Mouse (Mus musculus): Measurements from ENCODE around the gene Lhfp. TPM values are rescaled to one million over a fixed set of nuclear protein-coding genes. Genes with fewer than 3 reads are reported as not detected.

Gene Lhfp
- polyA plus RNA-seq, 1 experiment = 15.1 TPM

DNA sequence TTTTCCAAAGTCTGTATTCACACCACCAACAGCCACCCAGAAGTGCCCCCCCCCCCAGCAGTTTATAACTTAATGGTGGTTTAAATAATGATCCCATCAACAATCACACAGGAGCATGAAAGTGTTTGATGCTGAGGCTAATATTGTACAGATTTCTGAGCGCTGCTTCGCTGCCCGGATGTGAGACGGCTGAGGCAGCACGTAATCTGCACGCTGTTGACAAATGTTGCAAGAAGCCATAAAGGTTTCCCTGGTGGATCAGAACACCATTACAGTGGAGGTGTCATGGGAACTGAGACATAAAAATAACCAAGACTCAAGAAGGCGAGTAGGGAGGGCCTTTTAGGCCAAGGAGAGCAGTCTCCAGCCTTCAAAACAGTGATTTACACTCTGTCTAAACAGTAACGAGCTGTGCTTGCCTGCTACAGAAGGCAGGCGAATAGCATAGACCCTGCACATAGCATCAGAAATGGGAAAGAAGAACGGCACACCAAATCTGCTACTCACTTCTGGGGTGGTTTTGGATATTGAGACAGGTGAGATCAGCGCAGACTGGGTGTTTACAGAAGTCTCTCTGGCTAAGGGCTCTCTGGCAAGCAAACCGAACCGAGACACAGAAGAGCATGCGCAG is 248.4 kb downstream of the Lhfp start:
- peaks cover 4% of the 10 kb centered on the region for H3K4me1 ChIP-seq (ENCODE audit: control insufficient read depth, insufficient read depth, low read length)
- no peaks in the 10 kb centered on the region for H3K36me3 ChIP-seq (ENCODE audit: control insufficient read depth, insufficient read depth, low read length)
- no peak overlapping the region for H3K27ac ChIP-seq (ENCODE audit: control insufficient read depth, insufficient read depth, low read depth, low read length)
- TF ChIP-seq CTCF (IDR thresholded peaks at IDR 0.05; ENCODE audit: control insufficient read depth, insufficient read depth, insufficient replicate concordance, low read depth, low read length) (no peak), POLR2A (IDR thresholded peaks at IDR 0.05; ENCODE audit: control insufficient read depth, low read depth, low read length) (no peak)
- no peaks in the 10 kb centered on the region for H3K27me3 ChIP-seq (ENCODE audit: control insufficient read depth, insufficient read depth, low read length)
- no peak overlapping the region for H3K4me3 ChIP-seq (ENCODE audit: control insufficient read depth, low read depth, low read length)

DNA sequence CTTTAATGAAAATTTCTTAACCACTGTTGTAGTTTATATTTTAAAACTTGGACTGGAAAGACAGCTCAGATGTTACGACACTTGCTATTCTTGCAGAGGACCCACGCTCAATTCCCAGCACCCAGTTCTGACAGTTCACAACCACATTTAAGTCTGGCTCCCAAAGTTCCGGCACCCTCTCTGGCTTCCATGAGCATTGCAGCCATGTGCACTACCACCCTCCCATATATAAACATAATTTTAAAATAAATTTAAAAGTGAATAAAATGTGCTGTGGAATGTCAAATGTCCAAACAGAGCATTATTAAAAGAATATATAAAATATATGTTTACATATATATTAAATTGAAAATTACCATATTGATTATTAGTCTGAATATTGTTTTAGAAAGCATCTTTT is 249.9 kb downstream of the Lhfp start:
- Histone ChIP-seq H3K27ac (ENCODE audit: control insufficient read depth, insufficient read depth, low read depth, low read length) (no peak overlapping the region), H3K4me3 (ENCODE audit: control insufficient read depth, low read depth, low read length) (no peak overlapping the region), H3K4me1 (ENCODE audit: control insufficient read depth, insufficient read depth, low read length) (peaks cover 4% of the 10 kb centered on the region), H3K36me3 (ENCODE audit: control insufficient read depth, insufficient read depth, low read length) (no peaks in the 10 kb centered on the region), H3K27me3 (ENCODE audit: control insufficient read depth, insufficient read depth, low read length) (no peaks in the 10 kb centered on the region)
- TF ChIP-seq POLR2A (IDR thresholded peaks at IDR 0.05; ENCODE audit: control insufficient read depth, low read depth, low read length) (no peak), CTCF (IDR thresholded peaks at IDR 0.05; ENCODE audit: control insufficient read depth, insufficient read depth, insufficient replicate concordance, low read depth, low read length) (no peak)

DNA sequence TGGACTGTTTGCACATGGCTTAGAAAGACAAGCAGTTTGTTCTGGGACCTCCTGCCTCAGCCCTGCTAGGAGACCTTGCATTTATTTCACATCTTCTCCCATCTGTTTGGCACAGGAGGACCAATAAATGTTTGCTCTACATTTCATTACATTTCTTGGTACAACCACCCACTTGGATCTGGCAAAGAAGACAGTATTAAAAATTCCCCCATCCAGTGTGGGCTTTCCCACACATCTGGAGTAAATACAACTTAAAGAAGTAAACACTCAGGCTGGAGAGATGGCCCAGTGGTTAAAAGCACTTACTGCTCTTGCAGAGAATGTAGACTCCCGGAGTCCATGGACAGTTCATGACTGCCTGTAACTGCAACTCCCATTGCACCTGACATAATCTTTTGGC is 250.6 kb downstream of the Lhfp start:
- TF ChIP-seq POLR2A (IDR thresholded peaks at IDR 0.05; ENCODE audit: control insufficient read depth, low read depth, low read length) (no peak), CTCF (IDR thresholded peaks at IDR 0.05; ENCODE audit: control insufficient read depth, insufficient read depth, insufficient replicate concordance, low read depth, low read length) (no peak)
- Histone ChIP-seq H3K27me3 (ENCODE audit: control insufficient read depth, insufficient read depth, low read length) (no peaks in the 10 kb centered on the region), H3K27ac (ENCODE audit: control insufficient read depth, insufficient read depth, low read depth, low read length) (no peak overlapping the region), H3K36me3 (ENCODE audit: control insufficient read depth, insufficient read depth, low read length) (no peaks in the 10 kb centered on the region), H3K4me3 (ENCODE audit: control insufficient read depth, low read depth, low read length) (no peak overlapping the region), H3K4me1 (ENCODE audit: control insufficient read depth, insufficient read depth, low read length) (peaks cover 4% of the 10 kb centered on the region)

DNA sequence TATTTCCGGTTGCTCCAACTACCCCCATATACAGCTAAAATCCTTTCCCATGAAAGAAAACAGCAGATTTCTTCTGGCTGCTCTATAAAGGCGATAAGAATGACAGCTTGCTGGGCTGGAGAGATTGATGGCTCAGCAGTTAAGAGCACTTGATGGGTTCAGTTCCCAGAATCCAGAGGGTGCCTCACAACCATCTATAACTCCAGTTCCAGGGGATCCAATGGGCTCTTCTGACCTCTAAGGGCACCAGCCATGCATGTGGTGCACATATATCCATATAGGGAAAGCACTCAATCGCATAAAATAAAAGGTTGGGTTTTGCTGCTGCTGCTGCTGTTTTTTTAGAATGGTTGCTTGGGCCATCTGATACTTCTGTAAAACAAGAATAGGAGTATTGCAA is 251.1 kb downstream of the Lhfp start:
- Histone ChIP-seq H3K27ac (ENCODE audit: control insufficient read depth, insufficient read depth, low read depth, low read length) (no peak overlapping the region), H3K4me3 (ENCODE audit: control insufficient read depth, low read depth, low read length) (no peak overlapping the region), H3K27me3 (ENCODE audit: control insufficient read depth, insufficient read depth, low read length) (no peaks in the 10 kb centered on the region), H3K36me3 (ENCODE audit: control insufficient read depth, insufficient read depth, low read length) (no peaks in the 10 kb centered on the region), H3K4me1 (ENCODE audit: control insufficient read depth, insufficient read depth, low read length) (peaks cover 4% of the 10 kb centered on the region)
- no peak for TF ChIP-seq POLR2A (IDR thresholded peaks at IDR 0.05; ENCODE audit: control insufficient read depth, low read depth, low read length)
- TF ChIP-seq CTCF (IDR thresholded peaks at IDR 0.05; ENCODE audit: control insufficient read depth, insufficient read depth, insufficient replicate concordance, low read depth, low read length) = no peak

DNA sequence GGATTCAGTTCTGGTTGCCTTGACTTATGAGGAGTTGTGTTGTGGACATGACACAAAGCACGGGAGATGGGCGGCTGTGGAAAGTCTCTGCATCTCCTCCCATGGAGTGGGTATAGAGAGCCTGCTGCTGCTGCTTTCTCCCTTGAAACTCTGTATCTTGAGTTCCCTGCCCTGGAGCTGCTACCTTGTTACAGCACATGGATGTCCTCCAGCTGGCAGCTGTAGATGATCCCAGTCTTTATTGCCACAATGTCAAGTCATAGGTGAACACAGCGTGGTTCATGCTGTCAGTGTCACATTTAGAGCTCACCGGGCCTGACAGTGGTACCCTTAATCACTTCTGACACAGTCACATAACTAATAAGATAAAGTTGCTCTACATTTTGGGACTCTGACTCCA is 251.7 kb downstream of the Lhfp start:
- Histone ChIP-seq H3K4me1 (ENCODE audit: control insufficient read depth, insufficient read depth, low read length) (peaks cover 4% of the 10 kb centered on the region), H3K36me3 (ENCODE audit: control insufficient read depth, insufficient read depth, low read length) (no peaks in the 10 kb centered on the region), H3K4me3 (ENCODE audit: control insufficient read depth, low read depth, low read length) (no peak overlapping the region), H3K27ac (ENCODE audit: control insufficient read depth, insufficient read depth, low read depth, low read length) (no peak overlapping the region), H3K27me3 (ENCODE audit: control insufficient read depth, insufficient read depth, low read length) (no peaks in the 10 kb centered on the region)
- TF ChIP-seq CTCF (IDR thresholded peaks at IDR 0.05; ENCODE audit: control insufficient read depth, insufficient read depth, insufficient replicate concordance, low read depth, low read length) (no peak), POLR2A (IDR thresholded peaks at IDR 0.05; ENCODE audit: control insufficient read depth, low read depth, low read length) (no peak)

DNA sequence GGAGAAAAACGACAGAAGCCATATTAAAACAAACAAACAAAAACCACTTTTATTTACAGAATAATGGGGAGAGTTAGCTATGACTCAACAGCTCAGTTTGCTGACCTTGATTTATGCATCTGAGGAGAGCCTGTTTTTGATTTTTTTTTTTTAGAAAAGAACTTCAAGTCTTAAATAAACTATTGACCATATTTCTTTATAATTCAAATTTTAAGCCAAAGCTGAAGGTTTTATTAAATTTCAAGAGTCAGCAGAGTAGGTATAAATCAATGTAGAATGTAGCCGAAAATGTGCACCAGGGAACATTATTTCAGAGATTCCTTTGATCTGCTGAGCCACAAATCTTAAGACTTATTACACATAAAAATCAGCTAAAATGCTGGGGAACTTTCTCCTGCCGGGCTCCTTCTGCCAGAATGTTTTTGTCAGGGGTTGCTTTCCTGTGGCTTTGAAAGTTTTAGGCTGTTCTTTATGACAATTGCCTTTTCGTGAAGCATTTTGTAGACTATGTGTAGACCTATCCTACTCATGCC is 252.6 kb downstream of the Lhfp start:
- H3K27me3 ChIP-seq (ENCODE audit: control insufficient read depth, insufficient read depth, low read length) = no peaks in the 10 kb centered on the region
- no peaks in the 10 kb centered on the region for H3K36me3 ChIP-seq (ENCODE audit: control insufficient read depth, insufficient read depth, low read length)
- no peak overlapping the region for H3K27ac ChIP-seq (ENCODE audit: control insufficient read depth, insufficient read depth, low read depth, low read length)
- H3K4me3 ChIP-seq (ENCODE audit: control insufficient read depth, low read depth, low read length) = no peak overlapping the region
- no peak for TF ChIP-seq POLR2A (IDR thresholded peaks at IDR 0.05; ENCODE audit: control insufficient read depth, low read depth, low read length)
- TF ChIP-seq CTCF (IDR thresholded peaks at IDR 0.05; ENCODE audit: control insufficient read depth, insufficient read depth, insufficient replicate concordance, low read depth, low read length) = no peak
- no peaks in the 10 kb centered on the region; the same call in none of the 2 replicates for H3K4me1 ChIP-seq (ENCODE audit: control insufficient read depth, insufficient read depth, low read length)

DNA sequence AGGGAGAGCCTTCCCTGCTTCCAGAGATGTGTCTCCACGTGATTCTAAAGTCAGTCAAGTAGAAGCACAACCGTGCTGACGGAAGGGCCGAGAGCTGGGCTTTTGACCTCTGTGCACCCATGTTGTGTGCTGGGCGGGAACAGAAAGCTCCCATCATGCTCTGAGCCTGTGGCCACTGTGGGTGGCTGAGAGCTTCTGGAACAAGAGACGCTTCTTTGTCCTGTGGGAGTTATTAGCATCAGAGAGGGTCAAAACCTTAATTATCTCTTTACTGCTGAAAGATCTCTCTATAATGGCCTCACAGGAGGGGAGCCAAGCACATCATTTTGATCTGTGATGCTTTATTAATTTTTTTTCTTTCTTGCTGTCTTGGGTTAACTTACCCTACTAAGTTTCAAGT is 253.5 kb downstream of the Lhfp start:
- TF ChIP-seq POLR2A (IDR thresholded peaks at IDR 0.05; ENCODE audit: control insufficient read depth, low read depth, low read length) = no peak
- no peak for TF ChIP-seq CTCF (IDR thresholded peaks at IDR 0.05; ENCODE audit: control insufficient read depth, insufficient read depth, insufficient replicate concordance, low read depth, low read length)
- H3K4me3 ChIP-seq (ENCODE audit: control insufficient read depth, low read depth, low read length) = no peak overlapping the region
- H3K27ac ChIP-seq (ENCODE audit: control insufficient read depth, insufficient read depth, low read depth, low read length) = no peak overlapping the region
- no peaks in the 10 kb centered on the region for H3K27me3 ChIP-seq (ENCODE audit: control insufficient read depth, insufficient read depth, low read length)
- no peaks in the 10 kb centered on the region for H3K36me3 ChIP-seq (ENCODE audit: control insufficient read depth, insufficient read depth, low read length)
- no peaks in the 10 kb centered on the region; the same call in 1 of the 2 replicates for H3K4me1 ChIP-seq (ENCODE audit: control insufficient read depth, insufficient read depth, low read length)

Measured in testis, adult 2 months (tissue).